Mouse (Mus musculus) ovary, postnatal 10 days (tissue): Measurements from ENCODE around the gene Ube2e2.
"Not testable (repeated sequence)": the region's sequence is repeated elsewhere in the genome, so short reads cannot be mapped to it uniquely, and the experiment has no call there.

ENCODE experiments used
- DNase-seq: peaks from one replicate; pipeline ENCODE4 v3.0.0; 2022; ENCODE audit warnings: low spot score

Gene Ube2e2

DNA sequence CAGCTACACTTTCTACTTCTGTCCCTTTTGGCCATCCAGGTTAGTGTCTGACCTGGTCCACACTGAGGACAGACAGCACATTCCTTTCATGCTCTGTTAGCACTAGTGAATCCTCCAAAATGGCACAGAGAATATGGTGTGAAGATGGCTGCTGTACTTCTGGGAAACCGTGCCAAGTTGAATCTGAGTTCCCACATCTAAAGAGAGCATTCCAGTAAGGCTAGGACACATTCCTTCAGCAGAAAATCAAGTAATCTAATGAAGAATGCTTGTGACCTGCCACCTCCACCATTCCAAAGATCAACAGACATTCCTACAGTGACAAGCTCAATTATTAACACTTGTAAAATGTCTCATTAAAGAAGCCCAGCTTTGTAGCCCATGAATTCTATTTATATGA is 265.9 kb downstream of the Ube2e2 start:
- DNase-seq, result no peak

DNA sequence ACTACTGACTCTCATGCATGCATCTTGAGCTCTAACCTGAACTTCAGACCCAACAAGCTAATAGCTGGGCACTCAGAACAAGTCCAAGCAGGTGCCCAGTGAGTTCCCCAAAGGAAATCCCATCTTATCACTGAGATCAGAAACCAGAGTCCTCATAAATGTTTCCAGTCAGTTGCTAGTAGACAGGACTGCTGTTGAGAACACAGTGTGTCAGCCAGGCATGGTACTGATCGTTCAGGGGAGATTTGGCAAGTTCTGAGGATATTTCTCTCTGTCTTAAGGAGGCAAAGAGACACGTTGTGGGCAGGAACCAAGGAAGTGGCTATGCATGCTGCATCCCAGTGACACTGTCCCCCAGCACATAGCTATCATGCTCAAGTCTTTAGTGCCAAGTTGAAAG is 275.5 kb downstream of the Ube2e2 start:
- DNase-seq, result no peak

GRCm38 (mm10) chr14:18601927-18602326 is 292.1 kb downstream of the Ube2e2 start:
- DNase-seq, result no peak

- DNase-seq, result no peak
Measured at GRCm38 (mm10) chr14:18586239-18587034, 307.6 kb downstream of the Ube2e2 start.

DNA sequence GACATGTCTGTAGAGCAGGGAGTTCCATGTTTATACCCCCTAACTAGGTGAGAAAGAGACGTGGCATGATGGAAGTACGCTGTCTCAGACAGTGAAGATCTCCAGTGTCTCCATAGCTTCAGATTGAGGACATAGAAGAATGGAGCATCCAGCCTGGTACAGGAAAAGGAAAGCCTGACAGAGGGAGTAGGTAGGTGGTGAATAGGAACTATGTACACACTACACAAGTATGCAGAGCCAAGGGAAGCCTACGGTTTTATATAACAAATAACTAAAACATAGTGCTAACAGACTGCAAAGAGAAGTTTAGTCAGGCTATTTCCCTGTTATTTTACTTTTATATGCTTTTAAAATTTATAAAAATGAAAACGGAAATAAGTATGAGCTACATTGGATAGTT is 312.3 kb downstream of the Ube2e2 start:
- DNase-seq, result no peak

- no peak for DNase-seq
Measured at GRCm38 (mm10) chr14:18574756-18575155, 319.3 kb downstream of the Ube2e2 start.

DNA sequence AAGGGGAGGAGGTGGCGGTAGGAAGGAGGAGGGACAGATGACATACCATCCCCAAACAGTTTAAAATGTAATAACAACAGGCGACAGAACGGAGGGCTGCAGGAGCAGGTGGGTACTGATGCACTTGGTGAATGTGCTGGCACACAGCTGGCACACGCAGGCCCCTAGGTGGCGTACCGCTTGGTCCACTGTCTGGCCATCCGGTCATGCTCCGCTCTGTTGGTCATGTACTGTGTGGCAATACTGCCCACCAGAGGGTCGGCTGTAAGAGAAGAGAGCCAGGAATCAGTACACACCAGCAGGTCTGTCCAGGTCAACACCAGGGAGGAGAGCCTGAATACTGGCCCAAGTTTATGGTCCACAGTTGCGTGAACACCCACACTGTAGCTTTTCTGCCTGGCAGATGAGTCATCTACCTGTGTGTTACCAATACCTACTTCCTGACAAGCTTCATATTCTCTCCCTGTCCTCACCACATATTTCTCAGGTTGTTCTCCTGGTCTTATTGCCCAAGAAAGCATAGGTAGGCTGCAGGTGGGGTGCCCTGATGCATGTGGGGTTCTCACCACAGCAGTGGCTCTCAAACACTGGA is 319.8 kb downstream of the Ube2e2 start:
- no peak for DNase-seq

DNA sequence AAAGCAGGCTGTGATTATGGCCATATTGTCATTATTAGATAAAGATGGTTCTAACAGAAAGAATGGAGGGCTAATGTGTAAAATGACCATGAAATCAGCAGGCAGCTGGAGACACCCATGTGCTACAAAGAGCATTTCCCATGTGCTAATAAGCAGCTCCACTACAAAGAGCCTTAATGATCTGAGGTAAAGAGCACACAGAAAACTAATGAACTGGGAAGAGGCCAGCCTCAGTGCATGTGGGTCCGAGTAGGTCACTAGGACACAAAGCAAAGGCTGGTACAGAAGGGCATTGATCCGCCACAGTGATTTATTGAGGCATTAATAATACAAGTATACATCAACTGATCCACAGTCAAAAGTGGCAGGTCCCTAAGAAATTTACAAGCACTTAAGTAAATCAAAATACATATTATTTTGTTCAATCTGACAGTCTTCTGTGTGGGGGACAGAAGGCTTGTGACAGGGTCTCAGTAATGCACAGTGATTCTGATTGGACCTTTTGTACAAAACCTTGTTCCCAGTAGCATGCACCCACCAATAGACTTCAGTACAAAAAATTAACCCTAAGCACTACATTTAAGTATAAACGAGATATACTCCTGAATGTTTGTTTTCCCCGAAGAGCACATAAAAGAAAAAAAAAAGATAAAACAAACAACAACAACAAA is 320.6 kb downstream of the Ube2e2 start:
- no peak for DNase-seq

DNA sequence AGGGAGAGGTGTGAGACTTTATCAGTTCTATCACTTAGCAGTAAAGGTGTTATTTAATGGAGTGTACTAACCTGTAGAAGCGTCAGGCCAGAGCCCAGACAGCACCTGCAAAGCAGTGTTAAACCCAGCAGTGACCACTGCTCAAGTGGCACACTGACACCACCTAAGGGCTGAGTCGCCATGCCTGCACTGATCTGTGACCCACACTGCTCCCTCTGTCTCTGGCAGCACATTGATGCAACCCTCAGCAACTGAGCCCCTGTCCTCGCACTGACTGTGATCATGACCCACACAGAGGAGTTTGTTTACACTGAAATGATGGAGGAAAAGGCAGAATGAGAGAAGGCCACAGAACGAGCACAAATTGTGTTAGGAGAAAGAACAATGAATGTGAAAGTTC is 321.2 kb downstream of the Ube2e2 start:
- DNase-seq, result no peak

DNA sequence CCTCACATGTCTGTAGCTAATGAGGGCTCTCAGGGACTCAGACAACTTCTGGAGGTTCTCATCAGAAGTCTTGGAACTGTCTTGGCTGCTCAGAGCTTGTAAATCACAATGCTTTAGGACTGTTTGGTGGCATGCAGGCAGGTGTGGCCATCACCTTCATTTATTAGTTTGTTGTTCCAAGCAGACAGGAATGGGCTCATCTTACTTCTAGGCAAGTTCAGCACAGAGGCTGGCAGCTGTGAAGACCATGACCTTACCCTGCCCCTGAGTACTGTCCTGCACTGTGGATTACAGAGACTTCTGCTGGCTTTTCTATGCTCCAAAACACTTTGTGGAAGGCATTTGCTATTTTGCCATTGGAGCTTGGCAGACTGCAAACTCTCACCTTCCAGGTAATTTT is 324.5 kb downstream of the Ube2e2 start:
- no peak for DNase-seq

DNA sequence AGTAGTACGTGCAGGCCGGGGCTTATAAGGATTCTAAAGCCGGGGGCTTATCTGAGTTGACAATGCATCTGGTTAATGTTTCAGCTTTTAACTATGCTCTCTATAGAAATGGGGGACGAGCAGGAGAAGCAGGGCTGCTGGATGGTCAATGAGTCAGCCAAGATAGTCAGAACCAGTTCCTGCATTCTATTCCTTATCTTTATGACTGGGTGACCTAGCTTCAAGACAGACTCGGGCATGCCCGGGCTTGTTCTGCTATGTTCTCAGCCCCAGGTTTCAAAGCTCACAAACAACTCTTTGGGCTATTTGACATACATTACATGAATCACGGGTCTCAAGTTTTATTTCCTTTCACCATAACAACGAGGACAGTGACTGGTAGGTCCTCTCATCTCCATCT is 329.1 kb downstream of the Ube2e2 start:
- not testable (repeated sequence) for DNase-seq

GRCm38 (mm10) chr14:18555287-18555686 is 338.8 kb downstream of the Ube2e2 start:
- no peak for DNase-seq

GRCm38 (mm10) chr14:18554627-18554988 is 339.5 kb downstream of the Ube2e2 start:
- no peak for DNase-seq

- DNase-seq, result no peak
Measured at GRCm38 (mm10) chr14:18553987-18554626, 340.0 kb downstream of the Ube2e2 start.

DNA sequence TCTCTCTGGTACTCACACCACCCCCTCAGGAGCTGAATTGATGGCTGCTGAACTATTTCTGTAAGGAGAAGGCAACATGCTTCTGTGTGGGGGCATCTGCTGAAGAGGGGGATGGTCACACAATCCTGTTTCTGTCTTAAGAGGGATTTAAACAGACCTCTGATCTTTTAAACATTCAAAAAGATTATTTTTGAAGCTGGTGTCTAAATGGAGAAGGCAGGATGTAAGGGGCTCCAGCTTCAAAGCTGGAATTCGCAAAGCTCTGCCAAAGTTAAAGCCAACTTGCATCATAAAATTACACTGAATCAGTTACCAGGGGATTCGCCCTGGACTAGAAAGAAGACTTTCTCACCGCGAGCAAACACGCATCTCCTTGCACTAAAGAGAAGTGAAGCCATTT is 346.5 kb downstream of the Ube2e2 start:
- no peak for DNase-seq

GRCm38 (mm10) chr14:18539092-18539491 is 355.0 kb downstream of the Ube2e2 start:
- DNase-seq, result not testable (repeated sequence)

GRCm38 (mm10) chr14:18530899-18531298 is 363.2 kb downstream of the Ube2e2 start:
- no peak for DNase-seq

DNA sequence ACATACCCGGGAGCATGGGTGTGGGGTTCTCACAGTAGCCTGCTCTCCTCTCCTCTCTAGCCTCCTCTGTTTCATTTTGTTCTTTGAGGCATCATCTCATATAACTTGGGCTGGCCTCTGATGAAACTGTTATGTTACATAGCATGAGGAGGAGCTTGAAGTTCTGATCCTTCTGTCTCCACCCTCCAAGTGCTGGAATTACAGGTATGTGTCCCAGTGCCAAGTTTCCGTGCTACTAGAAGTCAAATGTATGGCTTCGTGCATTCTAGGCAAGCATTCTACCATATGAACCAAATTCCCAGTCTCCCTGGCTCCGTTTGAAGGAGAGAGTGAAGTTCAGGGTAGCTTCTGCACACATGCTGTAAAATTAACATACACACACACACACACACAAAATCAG is 363.6 kb downstream of the Ube2e2 start:
- DNase-seq, result no peak
